Mouse (Mus musculus): ENCODE measurements around the gene Kiss1r. TPM values are rescaled to one million over a fixed set of nuclear protein-coding genes. Genes with fewer than 3 reads are reported as not detected.

Gene Kiss1r
- total RNA-seq (2021) = 1 to 10 TPM; 1.2 to 1.3 TPM
- long read RNA-seq, experiment 1, partial matches to known transcripts = 0 of 1 reads
- long read RNA-seq, experiment 1, other reads (novel, unspliced or antisense) = 1 of 1 reads
- long read RNA-seq, experiment 2 = 0 reads

- DNase-seq = peak; percentile 95 to 96
Measured at GRCm38 (mm10) chr10:79916808-79917531, at the start of gene Kiss1r. Kiss1r (plus strand) TSS chr10:79916971.

DNA sequence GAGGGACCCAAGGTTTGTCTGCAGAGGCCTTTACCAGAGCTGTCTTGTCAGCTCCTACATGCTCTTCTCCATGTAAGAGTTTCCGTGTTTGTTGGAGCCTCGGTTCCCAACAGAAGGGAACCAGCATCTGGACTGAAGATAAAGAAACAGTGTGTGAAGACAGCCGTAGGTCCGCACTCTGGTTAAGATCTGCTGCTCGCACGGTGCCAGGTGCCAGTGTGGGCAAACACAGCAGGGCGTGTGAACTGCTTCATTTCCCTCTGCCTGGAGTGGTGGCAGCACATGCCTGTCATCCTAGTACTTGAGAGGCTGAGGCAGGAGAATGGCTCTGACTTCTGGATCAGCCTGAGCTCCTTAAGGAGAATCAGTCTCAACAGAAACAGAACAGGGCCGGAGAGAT is 44.9 kb upstream of the Kiss1r start:
- DNase-seq = no peak

DNA sequence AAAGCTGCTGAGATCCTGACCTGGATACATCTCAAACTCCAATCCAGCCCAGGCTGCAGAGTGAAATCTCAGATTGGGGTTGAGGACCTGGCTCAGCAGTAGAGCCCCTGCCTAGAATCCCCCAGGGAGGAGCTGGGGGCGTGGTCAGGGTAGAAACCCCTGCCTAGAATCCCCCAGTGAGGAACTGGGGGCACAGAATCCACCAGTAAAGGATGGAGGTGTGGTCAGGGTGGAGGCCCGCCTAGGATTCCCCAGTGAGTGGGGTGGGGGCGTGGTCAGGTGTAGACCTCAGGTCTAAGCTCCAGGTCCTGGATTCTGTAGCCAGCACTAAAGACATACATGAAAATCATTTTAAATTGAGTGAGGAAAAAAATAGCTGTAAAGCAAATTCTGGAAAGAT is 43.9 kb upstream of the Kiss1r start:
- DNase-seq = no peak

GRCm38 (mm10) chr10:79873313-79873712 is 43.5 kb upstream of the Kiss1r start:
- no peak for DNase-seq

GRCm38 (mm10) chr10:79873715-79874289 is 43.0 kb upstream of the Kiss1r start:
- no peak for DNase-seq

DNA sequence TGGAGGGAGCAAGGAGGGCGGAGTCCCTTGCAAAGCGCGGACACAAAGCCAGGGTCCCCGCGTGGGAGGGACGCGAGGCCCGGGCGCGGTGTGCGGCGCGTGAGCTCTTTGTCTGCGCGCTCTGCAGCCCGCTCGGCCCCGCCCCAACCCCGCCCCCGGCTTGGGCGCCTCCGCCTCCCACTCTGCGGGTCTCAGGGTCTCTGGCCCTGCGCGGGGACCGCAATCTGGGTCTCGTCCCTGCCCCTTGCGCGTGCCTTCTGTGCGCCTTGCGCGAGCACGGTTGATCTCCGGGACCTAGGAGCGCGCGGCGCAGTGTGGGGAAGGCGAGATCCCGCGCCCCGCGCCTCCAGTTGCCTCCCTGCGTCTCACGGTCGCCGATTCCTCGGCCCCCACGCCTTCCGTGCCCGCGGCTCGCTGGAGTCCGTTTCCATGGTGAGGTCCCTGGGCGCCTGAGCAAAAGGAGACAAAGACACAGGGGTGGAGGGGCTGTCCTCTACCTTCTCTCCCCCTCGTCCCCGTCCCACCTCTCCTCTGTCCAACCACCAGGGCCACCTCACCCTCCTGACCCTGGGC is 42.4 kb upstream of the Kiss1r start, which contains the start of the genes Prtn3 and Plppr3:
Gene Prtn3, plus strand, starts transcription at position 187 of the 573 bp plus-strand sequence.
Gene Plppr3, minus strand, starts transcription at position 345 of the 573 bp plus-strand sequence.
- no peak for DNase-seq

DNA sequence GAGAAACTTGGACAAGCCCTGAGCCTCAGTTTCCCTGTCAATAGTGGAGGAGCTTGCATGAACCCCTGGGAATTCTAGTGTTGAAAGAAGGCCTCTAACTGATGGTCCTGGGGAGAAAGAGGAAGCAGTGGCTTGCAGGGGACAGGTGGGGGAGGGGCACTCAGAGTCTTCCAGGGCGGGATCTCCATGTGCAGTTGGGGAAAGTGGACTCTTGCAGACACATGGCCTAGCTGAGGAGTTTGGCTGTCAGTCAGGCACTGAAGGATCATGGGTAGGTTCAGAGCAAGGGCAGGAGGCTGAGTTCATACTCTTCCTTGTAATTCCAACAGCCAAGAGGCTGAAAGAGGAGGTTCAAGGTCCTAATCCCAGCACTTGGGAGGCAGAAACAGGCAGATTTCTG is 39.6 kb upstream of the Kiss1r start:
- no peak for DNase-seq

DNA sequence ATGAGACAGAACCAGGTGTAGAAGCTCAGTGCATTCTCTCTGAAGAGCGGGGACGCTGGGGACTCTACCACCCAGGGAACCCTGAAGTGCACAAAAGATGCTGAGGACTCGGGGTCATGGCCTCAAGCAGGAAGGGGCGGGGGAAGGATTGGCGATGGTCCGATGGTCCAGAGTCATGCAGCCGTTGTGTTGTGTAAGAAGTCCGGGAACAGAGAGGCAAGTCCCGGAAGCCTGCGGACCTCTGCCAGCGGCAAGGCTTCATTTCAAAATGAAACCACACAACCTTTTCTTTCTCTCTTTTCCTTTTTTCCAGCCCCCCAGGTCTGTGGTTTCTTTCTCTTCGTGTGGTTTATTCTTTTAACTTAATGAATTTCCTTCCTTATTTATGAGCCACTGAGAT is 39.0 kb upstream of the Kiss1r start:
- peak in 1 of 2 experiments; percentile 66 for DNase-seq

- no peak for DNase-seq
Measured at GRCm38 (mm10) chr10:79879527-79879926, 37.2 kb upstream of the Kiss1r start.

- no peak for DNase-seq
Measured at GRCm38 (mm10) chr10:79880721-79881120, 36.0 kb upstream of the Kiss1r start.

GRCm38 (mm10) chr10:79881981-79882380 is 34.8 kb upstream of the Kiss1r start:
- peak; percentile 52 to 56 for DNase-seq

DNA sequence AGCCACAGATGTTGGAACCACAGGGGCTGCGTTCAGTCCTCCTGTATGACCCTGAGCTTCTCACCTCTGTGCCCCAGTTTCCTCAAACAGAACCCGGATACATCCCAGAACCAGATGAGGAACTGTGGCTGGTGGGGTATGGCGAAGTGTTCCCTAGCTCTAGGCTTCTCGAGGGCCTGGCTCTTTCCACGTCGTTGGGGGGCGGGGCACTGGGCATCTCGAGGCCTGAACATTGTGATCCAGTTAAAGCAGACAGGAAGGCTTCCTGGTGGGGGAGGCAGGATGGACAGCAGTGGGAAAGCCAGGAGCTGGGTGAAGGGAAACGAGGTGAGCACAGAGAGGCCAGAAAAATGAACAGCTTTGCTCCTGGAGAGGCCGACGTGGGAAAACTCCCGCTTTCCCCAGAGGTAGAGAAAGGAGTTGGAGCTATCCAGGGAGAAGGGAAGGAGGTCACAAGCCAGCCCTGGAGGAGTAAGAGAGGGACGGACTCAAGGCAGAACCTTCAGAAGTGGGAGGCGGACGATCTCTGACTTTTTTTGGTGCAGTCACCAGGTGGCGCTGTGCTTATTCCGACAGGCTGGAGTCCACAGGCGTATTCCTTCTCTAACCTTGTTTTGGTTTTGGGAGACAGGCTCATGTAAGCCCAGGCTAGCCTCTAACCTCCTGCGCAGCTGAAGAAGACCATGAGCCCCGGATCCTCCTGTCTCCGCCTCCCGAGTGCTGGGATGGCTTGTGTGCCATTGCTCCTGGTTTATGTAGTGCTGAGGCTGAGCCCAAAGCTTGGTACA is 33.3 kb upstream of the Kiss1r start:
- peak; percentile 85 to 88 for DNase-seq

- DNase-seq = peak; percentile 86 to 87
Measured at GRCm38 (mm10) chr10:79884446-79884845, 32.3 kb upstream of the Kiss1r start.

- DNase-seq = peak; percentile 53 to 70
Measured at GRCm38 (mm10) chr10:79884938-79885337, 31.8 kb upstream of the Kiss1r start.

DNA sequence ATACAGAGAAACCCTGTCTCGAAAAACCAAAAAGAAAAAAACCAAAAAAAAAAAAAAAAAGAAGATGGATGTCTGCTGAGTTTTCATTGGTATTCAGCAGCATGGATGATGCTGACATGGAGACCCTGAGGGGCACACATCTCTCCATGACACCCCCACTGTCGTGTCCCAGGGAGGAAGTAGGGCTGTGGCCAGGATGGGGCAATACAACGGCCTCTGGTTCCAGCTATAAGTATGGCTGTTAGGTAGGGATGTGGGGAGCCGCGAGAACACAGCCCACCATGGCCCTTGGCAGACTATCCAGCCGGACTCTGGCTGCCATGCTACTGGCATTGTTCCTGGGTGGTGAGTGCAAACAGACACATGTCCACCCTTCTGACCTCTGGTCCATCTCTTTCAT is 30.7 kb upstream of the Kiss1r start, which contains the start of gene Elane:
Gene Elane, plus strand, starts transcription at position 194 of the 400 bp plus-strand sequence.
- no peak for DNase-seq

DNA sequence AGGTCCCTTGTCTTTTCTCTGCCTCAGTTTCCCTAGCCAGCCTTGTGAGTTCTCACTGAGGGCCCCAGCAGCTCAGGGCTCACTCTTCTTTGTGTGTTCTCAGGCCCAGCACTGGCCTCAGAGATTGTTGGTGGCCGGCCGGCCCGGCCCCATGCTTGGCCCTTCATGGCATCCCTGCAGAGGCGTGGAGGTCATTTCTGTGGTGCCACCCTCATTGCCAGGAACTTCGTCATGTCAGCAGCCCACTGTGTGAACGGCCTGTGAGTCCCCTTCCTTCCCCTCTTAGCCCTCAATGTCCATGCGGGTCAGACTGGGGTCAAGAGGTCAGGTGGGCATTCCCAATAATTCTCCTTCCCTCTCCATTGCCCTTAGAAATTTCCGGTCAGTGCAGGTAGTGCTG is 30.2 kb upstream of the Kiss1r start:
- no peak for DNase-seq

DNA sequence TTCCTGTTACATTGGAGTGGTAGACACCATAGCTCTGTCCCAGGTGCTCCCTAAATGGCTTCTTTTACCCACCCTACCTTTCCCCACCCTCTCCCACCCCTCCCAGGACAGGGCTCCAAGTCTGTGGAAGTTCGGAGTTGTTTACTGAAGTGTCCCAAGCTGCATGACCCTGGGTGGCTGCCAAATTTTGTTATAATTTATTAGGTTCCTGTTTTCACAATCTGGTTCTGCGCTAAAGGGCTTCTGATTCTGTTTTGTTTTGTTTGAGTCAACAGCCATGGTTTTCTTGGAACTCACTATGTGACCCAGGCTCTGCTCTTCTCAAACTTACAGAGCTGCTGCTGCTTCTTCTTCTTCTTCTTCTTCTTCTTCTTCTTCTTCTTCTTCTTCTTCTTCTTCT is 27.4 kb upstream of the Kiss1r start:
- DNase-seq = peak; percentile 51 to 71

- no peak for DNase-seq
Measured at GRCm38 (mm10) chr10:79890670-79891069, 26.1 kb upstream of the Kiss1r start, which contains the start of gene Cfd. Cfd (plus strand) TSS chr10:79890853.

GRCm38 (mm10) chr10:79892451-79893118 is 24.2 kb upstream of the Kiss1r start:
- peak; percentile 83 to 87 for DNase-seq

DNA sequence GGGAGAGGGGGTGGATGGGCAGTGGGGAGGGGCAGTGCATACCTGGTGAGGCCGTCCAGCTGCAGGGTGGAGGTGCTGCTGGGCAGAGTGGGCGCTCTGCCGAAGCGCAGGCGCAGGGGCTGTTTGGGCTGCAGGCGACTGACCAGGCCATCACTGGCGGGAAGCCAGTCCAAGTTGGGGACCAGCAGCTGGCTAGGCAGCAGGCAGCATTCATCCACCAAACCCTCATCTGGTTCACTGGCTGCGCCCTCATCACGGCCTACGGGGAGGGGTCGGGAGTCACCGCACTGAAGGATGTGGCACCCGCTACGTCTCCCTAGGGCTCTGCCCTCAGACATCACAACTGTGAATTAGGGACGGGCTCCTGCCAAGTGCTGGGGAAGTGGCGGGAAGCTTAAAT is 20.5 kb upstream of the Kiss1r start:
- no peak for DNase-seq

DNA sequence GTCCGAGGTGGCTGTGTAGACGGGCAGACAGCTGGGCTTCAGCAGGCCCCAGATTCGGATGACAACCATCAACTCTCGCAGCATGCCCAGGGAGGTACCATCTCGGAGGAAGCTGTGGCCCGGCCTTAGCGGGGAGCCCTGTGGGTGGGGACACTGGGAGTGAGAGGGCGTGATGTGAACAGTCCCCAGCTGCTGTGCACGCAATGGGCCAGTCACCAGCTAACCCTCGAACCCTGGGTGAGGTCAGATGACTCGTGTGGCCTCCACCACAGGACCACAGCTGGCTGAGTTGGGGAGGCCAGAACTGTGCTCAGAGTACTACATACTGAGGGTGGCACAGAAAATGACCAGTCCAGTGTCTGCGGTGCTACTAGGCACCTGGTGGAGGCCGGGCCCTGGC is 20.0 kb upstream of the Kiss1r start:
- DNase-seq = no peak

Data from adrenal gland, postnatal 36 days (tissue).